Mouse (Mus musculus) layer of hippocampus, postnatal 14 days (tissue): ENCODE measurements around the gene Krt14. TPM values are rescaled to one million over a fixed set of nuclear protein-coding genes. Genes with fewer than 3 reads are reported as not detected.
"Not testable (repeated sequence)": the region's sequence is repeated elsewhere in the genome, so short reads cannot be mapped to it uniquely, and the experiment has no call there.

ENCODE experiments used
- DNase-seq, 2 experiments: peaks; one replicate each; pipeline ENCODE4 v3.0.0; 2021 to 2022; ENCODE audit warnings: low spot score in 2 of 2, mixed read lengths in 1 of 2
- long read RNA-seq, 2 experiments: library from polyadenylated mRNA; stranded (forward); transcript quantifications; one replicate each; pipeline ENCODE4 v2.0.0; 2021
- total RNA-seq, 2 experiments: library from RNA; stranded (reverse); gene quantifications; 2 replicates each; pipeline ENCODE4 v1.2.3; 2021

The Krt14 gene
- not detected for total RNA-seq
- long read RNA-seq, experiment 1 = 0 reads
- long read RNA-seq, experiment 2 = 0 reads

GRCm38 (mm10) chr11:100207498-100207897, at the start of gene Krt14:
TSS of gene Krt14 (minus strand) at chr11:100207548.
- DNase-seq = no peak

GRCm38 (mm10) chr11:100255514-100255913, 48.2 kb upstream of the Krt14 start:
- DNase-seq = no peak

GRCm38 (mm10) chr11:100254360-100255090, 47.2 kb upstream of the Krt14 start:
- no peak for DNase-seq

GRCm38 (mm10) chr11:100248852-100249465, 41.6 kb upstream of the Krt14 start, which contains the start of gene Krt16:
TSS of gene Krt16 (minus strand) at chr11:100248902.
- DNase-seq = no peak

GRCm38 (mm10) chr11:100246471-100246870, 39.1 kb upstream of the Krt14 start:
- not testable (repeated sequence) for DNase-seq

- not testable (repeated sequence) for DNase-seq
These were observed 32.9 kb upstream of the Krt14 start for GRCm38 (mm10) chr11:100240272-100240671.

- DNase-seq = no peak
These were observed 14.4 kb upstream of the Krt14 start for GRCm38 (mm10) chr11:100221741-100222140.

GRCm38 (mm10) chr11:100219304-100219703, 12.0 kb upstream of the Krt14 start:
- DNase-seq = no peak

- DNase-seq = no peak
These were observed 1.2 kb upstream of the Krt14 start for GRCm38 (mm10) chr11:100208542-100208941.

GRCm38 (mm10) chr11:100203448-100203847, 3.9 kb downstream of the Krt14 start:
- no peak for DNase-seq

- no peak for DNase-seq
These were observed 4.4 kb downstream of the Krt14 start for GRCm38 (mm10) chr11:100202906-100203305.

GRCm38 (mm10) chr11:100200104-100200820, 7.1 kb downstream of the Krt14 start:
- DNase-seq = peak; percentile 35 to 49

- no peak for DNase-seq
These were observed 8.7 kb downstream of the Krt14 start for GRCm38 (mm10) chr11:100198666-100199065.

- DNase-seq = no peak
These were observed 14.4 kb downstream of the Krt14 start, which contains the start of gene Krt9 for GRCm38 (mm10) chr11:100192992-100193391. TSS of gene Krt9 (minus strand) at chr11:100193246.

- no peak for DNase-seq
These were observed 15.5 kb downstream of the Krt14 start for GRCm38 (mm10) chr11:100191820-100192219.

- DNase-seq = no peak
These were observed 20.6 kb downstream of the Krt14 start for GRCm38 (mm10) chr11:100186736-100187135.

- no peak for DNase-seq
These were observed 25.6 kb downstream of the Krt14 start for GRCm38 (mm10) chr11:100181725-100182124.

GRCm38 (mm10) chr11:100179260-100179659, 28.1 kb downstream of the Krt14 start:
- DNase-seq = no peak

- peak; percentile 22 to 61 for DNase-seq
These were observed 29.0 kb downstream of the Krt14 start for GRCm38 (mm10) chr11:100178307-100178706.

GRCm38 (mm10) chr11:100176791-100177190, 30.6 kb downstream of the Krt14 start:
- no peak for DNase-seq
